Mouse (Mus musculus) ES-Bruce4 (cell line): ENCODE measurements at regions not wholly inside any gene's neighbourhood (a gene's known extent, or its start where the extent isn't known, plus 50 kb on each side); places are given as distances from the start of the nearest gene placed in this dataset.

Source experiments
- H3K27ac ChIP-seq: 2 replicates; pipeline ENCODE4 v1.5.1; 2012; ENCODE audit warnings: low read length, inconsistent platforms; ENCODE audit not compliant: insufficient read depth
- H3K27me3 ChIP-seq: 2 replicates; pipeline ENCODE4 v1.6.1; 2012; ENCODE audit warnings: mild to moderate bottlenecking, low read length, inconsistent platforms; ENCODE audit not compliant: control insufficient read depth, poor library complexity, insufficient read depth, severe bottlenecking
- H3K36me3 ChIP-seq: 2 replicates; pipeline ENCODE4 v1.6.1; 2012; ENCODE audit warnings: inconsistent platforms, mild to moderate bottlenecking, low read length, moderate library complexity; ENCODE audit not compliant: control insufficient read depth, poor library complexity, insufficient read depth, severe bottlenecking
- H3K4me1 ChIP-seq: one replicate; pipeline ENCODE4 v1.8.1; 2011; ENCODE audit warnings: low read length; ENCODE audit not compliant: control insufficient read depth, insufficient read depth
- H3K4me3 ChIP-seq: 2 replicates; pipeline ENCODE4 v1.5.1; 2011; ENCODE audit warnings: low read depth, mild to moderate bottlenecking, low read length
- H3K9ac ChIP-seq: 2 replicates; pipeline ENCODE4 v1.6.1; 2012; ENCODE audit warnings: low read depth, mild to moderate bottlenecking, inconsistent platforms; ENCODE audit not compliant: poor library complexity, severe bottlenecking
- H3K9me3 ChIP-seq: replicated peaks from 2 replicates; pipeline ENCODE4 v1.6.1; 2012; ENCODE audit warnings: mild to moderate bottlenecking, low read length, inconsistent platforms; ENCODE audit not compliant: control insufficient read depth, poor library complexity, insufficient read depth, severe bottlenecking
- CTCF ChIP-seq: IDR thresholded peaks from one replicate; pipeline ENCODE4 v1.8.1; 2011; ENCODE audit warnings: low read depth, low read length
- EP300 ChIP-seq: IDR thresholded peaks from 2 replicates; pipeline ENCODE4 v1.6.1; 2011; ENCODE audit warnings: low read depth, low read length; ENCODE audit not compliant: insufficient read depth
- POLR2A ChIP-seq: IDR thresholded peaks from one replicate; pipeline ENCODE4 v1.8.1; 2011; ENCODE audit warnings: low read length; ENCODE audit not compliant: insufficient read depth

DNA sequence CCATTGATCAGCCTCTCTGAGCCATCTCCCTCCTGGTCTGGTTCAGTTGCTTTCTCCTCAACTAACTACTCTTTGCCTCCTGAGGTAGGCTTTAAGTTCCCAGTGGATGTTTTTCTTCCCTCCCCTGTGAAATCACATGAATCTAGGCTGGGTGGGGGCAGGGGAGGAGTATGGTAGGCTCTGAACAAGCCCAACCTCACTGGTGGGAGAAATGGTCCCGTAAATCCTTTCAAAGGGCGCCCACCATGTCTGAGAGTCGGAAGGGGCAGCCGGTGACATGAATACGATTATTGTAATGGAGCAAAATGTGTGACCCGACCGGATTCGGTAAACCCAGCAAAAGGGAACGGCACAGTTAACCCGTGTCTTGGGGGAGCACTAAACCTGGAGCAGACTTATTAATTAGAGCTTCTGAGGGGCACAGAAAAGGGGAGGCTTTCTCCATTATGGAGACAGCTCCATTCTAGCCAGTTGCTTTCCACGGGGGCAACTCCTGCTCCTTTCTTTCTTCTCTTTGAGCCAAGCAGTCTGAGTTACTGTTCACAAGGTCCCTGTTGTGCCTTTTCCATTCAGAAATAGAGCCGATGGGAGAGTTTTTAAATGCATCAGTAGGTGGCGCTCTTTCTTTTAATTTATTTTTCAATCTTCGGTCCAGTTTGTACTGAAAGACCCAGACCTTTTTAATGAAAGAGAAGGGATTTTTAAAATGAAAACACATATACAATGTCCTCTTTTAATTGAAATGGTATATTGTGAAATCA, 730.8 kb downstream of the Egfem1 start:
- Histone ChIP-seq H3K9ac (no peak overlapping the region), H3K4me1 (no peaks in the 10 kb centered on the region), H3K27me3 (no peaks in the 10 kb centered on the region), H3K27ac (no peak overlapping the region), H3K9me3 (no peaks in the 10 kb centered on the region), H3K4me3 (no peak overlapping the region), H3K36me3 (no peaks in the 10 kb centered on the region)
- TF ChIP-seq CTCF (no peak), POLR2A (no peak)

DNA sequence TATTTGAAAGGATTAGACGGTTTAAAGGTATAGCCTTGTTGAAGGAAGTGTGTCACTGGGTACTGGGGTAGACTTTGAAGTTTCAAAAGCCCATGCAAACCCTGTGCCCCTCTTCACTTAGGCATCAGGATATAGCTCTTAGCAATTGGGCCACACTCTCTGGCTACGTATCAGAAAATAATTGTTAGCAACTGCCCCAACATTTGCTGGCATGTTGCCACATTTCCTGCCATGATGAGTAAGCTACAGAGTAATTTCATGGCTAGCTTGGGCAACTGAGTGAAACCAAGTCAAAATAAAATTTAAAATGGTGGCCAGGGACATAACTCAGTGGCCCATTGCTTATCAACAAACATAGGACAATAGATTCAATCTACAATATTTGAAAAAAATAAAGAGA, 724.2 kb downstream of the Egfem1 start:
- H3K4me3 ChIP-seq: no peak overlapping the region
- H3K27ac ChIP-seq: no peak overlapping the region
- H3K9me3 ChIP-seq: no peaks in the 10 kb centered on the region
- H3K36me3 ChIP-seq: no peaks in the 10 kb centered on the region
- no peaks in the 10 kb centered on the region; the same call in 1 of the 2 replicates for H3K27me3 ChIP-seq
- no peak for TF ChIP-seq EP300
- TF ChIP-seq CTCF: no peak
- TF ChIP-seq POLR2A: no peak
- H3K4me1 ChIP-seq: no peaks in the 10 kb centered on the region
- H3K9ac ChIP-seq: no peak overlapping the region

DNA sequence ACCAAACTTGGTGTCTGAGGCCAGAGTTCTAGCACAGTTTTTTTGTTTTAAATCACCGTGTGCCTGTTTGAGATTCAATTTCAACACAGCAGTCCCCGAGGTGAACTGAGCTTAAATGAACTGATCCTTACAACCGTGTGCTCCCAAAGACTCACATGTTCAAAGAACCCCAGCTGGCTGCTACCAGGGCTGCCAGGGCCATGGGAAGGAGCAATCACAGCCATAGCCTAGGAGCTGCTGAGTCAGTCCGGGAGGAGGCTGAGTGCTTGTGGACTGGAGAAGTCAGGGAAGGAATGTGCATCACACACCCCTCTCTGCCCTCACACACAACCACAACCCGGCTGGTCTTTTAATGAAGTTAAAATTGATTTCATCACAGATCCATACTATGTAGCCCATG, 721.6 kb downstream of the Egfem1 start:
- H3K27ac ChIP-seq: no peak overlapping the region
- no peak overlapping the region for H3K9ac ChIP-seq
- H3K36me3 ChIP-seq: no peaks in the 10 kb centered on the region
- no peaks in the 10 kb centered on the region for H3K9me3 ChIP-seq
- no peaks in the 10 kb centered on the region for H3K4me1 ChIP-seq
- TF ChIP-seq CTCF (no peak), POLR2A (no peak), EP300 (no peak)
- no peaks in the 10 kb centered on the region; the same call in 1 of the 2 replicates for H3K27me3 ChIP-seq
- no peak overlapping the region for H3K4me3 ChIP-seq

DNA sequence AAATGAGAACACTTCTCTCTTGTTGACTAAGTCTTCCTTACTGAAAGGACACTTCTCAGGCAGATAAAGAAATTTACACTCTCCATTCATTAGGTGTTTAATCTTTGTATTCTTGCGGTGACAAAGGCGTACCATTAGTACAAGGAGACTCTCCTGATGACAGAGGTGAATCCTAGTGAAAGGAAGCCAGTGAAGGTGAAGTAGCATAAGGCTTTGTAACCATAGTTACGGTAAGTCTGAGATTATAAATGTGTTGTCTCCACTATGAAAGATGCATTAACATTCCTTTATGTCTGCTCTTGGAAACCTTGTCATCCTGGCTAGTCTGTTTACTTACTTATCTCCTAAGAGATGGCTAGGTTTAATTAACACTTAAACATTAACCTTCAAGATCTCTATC, 719.3 kb downstream of the Egfem1 start:
- Histone ChIP-seq H3K9ac (no peak overlapping the region), H3K9me3 (no peaks in the 10 kb centered on the region), H3K27ac (no peak overlapping the region), H3K36me3 (no peaks in the 10 kb centered on the region), H3K4me1 (no peaks in the 10 kb centered on the region), H3K27me3 (no peaks in the 10 kb centered on the region; the same call in 1 of the 2 replicates), H3K4me3 (no peak overlapping the region)
- TF ChIP-seq EP300: no peak

DNA sequence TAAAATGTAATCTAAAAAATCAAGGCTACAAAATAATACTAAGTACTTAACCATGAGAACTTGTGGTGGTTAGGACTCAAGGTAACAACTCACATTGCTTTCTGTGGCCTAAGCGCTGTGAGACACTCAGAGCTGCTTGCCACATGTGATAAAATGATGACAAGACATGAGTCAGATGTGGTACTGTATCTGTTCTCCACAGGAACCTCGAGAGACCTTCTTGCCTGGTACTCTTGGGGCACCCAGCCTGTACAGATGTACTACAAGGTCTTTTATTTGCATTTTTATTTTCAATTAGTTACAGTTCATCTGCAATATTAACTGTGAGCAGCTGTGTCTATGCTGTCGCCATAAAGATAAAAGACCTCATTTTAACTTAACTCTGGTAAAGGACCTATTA, 692.5 kb downstream of the Egfem1 start:
- no peak overlapping the region for H3K9ac ChIP-seq
- no peak overlapping the region for H3K4me3 ChIP-seq
- H3K4me1 ChIP-seq: no peaks in the 10 kb centered on the region
- H3K27ac ChIP-seq: no peak overlapping the region
- no peak for TF ChIP-seq POLR2A
- TF ChIP-seq CTCF: no peak
- TF ChIP-seq EP300: no peak
- no peaks in the 10 kb centered on the region for H3K36me3 ChIP-seq
- H3K9me3 ChIP-seq: no peaks in the 10 kb centered on the region
- no peaks in the 10 kb centered on the region for H3K27me3 ChIP-seq

DNA sequence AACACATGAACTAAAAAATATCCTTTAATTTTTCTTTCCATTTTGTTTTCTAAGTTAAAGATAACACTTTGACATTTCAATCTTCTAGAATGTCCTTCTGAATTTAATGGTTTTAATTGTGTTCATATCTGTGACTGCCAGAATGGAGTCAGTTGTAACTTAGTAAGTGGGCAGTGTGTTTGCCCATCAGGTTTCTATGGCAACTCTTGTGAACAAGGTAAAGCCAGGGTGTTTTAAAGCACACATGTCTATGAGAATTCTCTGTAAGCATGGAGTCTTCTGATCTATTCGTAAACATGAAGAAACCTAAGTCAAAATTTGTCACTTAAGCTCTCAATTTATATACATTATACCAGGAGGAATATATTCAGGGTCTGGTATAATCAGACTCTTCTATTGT, 689.4 kb downstream of the Egfem1 start:
- Histone ChIP-seq H3K27ac (no peak overlapping the region), H3K36me3 (no peaks in the 10 kb centered on the region), H3K9me3 (no peaks in the 10 kb centered on the region), H3K4me1 (no peaks in the 10 kb centered on the region), H3K4me3 (no peak overlapping the region), H3K27me3 (no peaks in the 10 kb centered on the region), H3K9ac (no peak overlapping the region)
- TF ChIP-seq CTCF (no peak), POLR2A (no peak), EP300 (no peak)
